Comparison of ENCODE assay signal across 8 mouse cellular contexts in genomic region chr10:69888399-69888798, GRCm38 (mm10).
A peak's percentile ranks its signal among the peaks of the same experiment; 100 is the strongest.
DNase-seq lines count a peak whose midpoint lies in the region; ATAC-seq and TF ChIP-seq lines count a peak whose summit lies in the region.

No protein-coding gene starts in this region.

- no peak for TF ChIP-seq POLR2A in bone marrow macrophage, adult 2 months (IDR thresholded peaks at IDR 0.05; ENCODE audit: borderline replicate concordance, low read depth, low read length)
- TF ChIP-seq POLR2A in small intestine, adult 2 months (IDR thresholded peaks at IDR 0.05; ENCODE audit: low read depth, low read length): no peak

- no peak overlapping the region for H3K27ac ChIP-seq in bone marrow macrophage, adult 2 months (ENCODE audit: insufficient read depth, low read depth, low read length)
- H3K27ac ChIP-seq in intestine, embryonic 15.5 days: peak overlapping the region; percentile 10; the same call in 1 of the 2 replicates
- peak overlapping the region; percentile 66 for H3K27ac ChIP-seq in liver, postnatal 0 days (ENCODE audit: low read depth)
- peak overlapping the region; percentile 64 for H3K27ac ChIP-seq in small intestine, adult 2 months (ENCODE audit: insufficient read depth, low read depth, low read length)

- H3K9me3 ChIP-seq in intestine, embryonic 15.5 days: no peaks in the 10 kb centered on the region
- no peaks in the 10 kb centered on the region for H3K9me3 ChIP-seq in liver, postnatal 0 days (ENCODE audit: low read length)

- H3K4me2 ChIP-seq in intestine, embryonic 15.5 days (replicated peaks): peak overlapping the region; percentile 45
- H3K4me2 ChIP-seq in liver, postnatal 0 days (ENCODE audit: low read depth, low read length): peak overlapping the region; percentile 48

- WGBS in intestine, embryonic 15.5 days: 14% methylated on average over 4 of the region's 4 CpGs
- WGBS in liver, postnatal 0 days (ENCODE audit: insufficient replicate concordance): 18% methylated on average over 4 of the region's 4 CpGs
- WGBS in small intestine, adult 2 months: 10% methylated on average over 4 of the region's 4 CpGs

- no peak for TF ChIP-seq EP300 in liver, postnatal 0 days (IDR thresholded peaks at IDR 0.05; ENCODE audit: low read depth)

- no peak for TF ChIP-seq CTCF in bone marrow macrophage, adult 2 months (IDR thresholded peaks at IDR 0.05; ENCODE audit: low read depth, low read length)
- TF ChIP-seq CTCF in liver, postnatal 0 days (IDR thresholded peaks at IDR 0.05; ENCODE audit: low read depth): no peak; the same call in 1 of the 2 replicates
- TF ChIP-seq CTCF in small intestine, adult 2 months (IDR thresholded peaks at IDR 0.05; ENCODE audit: extremely low read depth, insufficient read length, insufficient replicate concordance, low read depth, low read length): no peak

- H3K9ac ChIP-seq in intestine, embryonic 15.5 days: no peak overlapping the region
- H3K9ac ChIP-seq in liver, postnatal 0 days (replicated peaks): no peak overlapping the region

- H3K4me1 ChIP-seq in bone marrow macrophage, adult 2 months (ENCODE audit: control insufficient read depth, insufficient read depth, low read length): no peaks in the 10 kb centered on the region
- H3K4me1 ChIP-seq in intestine, embryonic 15.5 days (replicated peaks): no peaks in the 10 kb centered on the region
- H3K4me1 ChIP-seq in liver, postnatal 0 days (ENCODE audit: insufficient read depth): 0 out of 2 replicates have a peak, but pooled peaks cover 2% of the 10 kb centered on the region
- H3K4me1 ChIP-seq in small intestine, adult 2 months (ENCODE audit: control insufficient read depth, insufficient read depth, insufficient read length, low read length): no peaks in the 10 kb centered on the region; the same call in 1 of the 2 replicates

- 0 out of 2 replicates have a peak overlapping the region, but pooled peaks have one; percentile 9 for H3K4me3 ChIP-seq in bone marrow macrophage, adult 2 months (ENCODE audit: insufficient read depth, low read length)
- no peak overlapping the region for H3K4me3 ChIP-seq in intestine, embryonic 15.5 days (replicated peaks)
- H3K4me3 ChIP-seq in liver, postnatal 0 days (ENCODE audit: low read depth, low read length): no peak overlapping the region
- H3K4me3 ChIP-seq in small intestine, adult 2 months (ENCODE audit: low read depth, low read length): no peak overlapping the region

- no peaks in the 10 kb centered on the region for H3K27me3 ChIP-seq in intestine, embryonic 15.5 days (replicated peaks)
- H3K27me3 ChIP-seq in liver, postnatal 0 days (ENCODE audit: insufficient read depth, low read length): no peaks in the 10 kb centered on the region
- no peaks in the 10 kb centered on the region for H3K27me3 ChIP-seq in small intestine, adult 2 months (ENCODE audit: control insufficient read depth, insufficient read depth, low read length)

- 0 out of 2 replicates have a peak, but pooled peaks cover 4% of the 10 kb centered on the region for H3K36me3 ChIP-seq in intestine, embryonic 15.5 days
- no peaks in the 10 kb centered on the region for H3K36me3 ChIP-seq in liver, postnatal 0 days (replicated peaks; ENCODE audit: insufficient read depth, low read length)
- H3K36me3 ChIP-seq in small intestine, adult 2 months (ENCODE audit: control insufficient read depth, insufficient read depth, low read length): no peaks in the 10 kb centered on the region

- DNase-seq in spleen, postnatal 36 days (ENCODE audit: low spot score in 2 of 2): peak; percentile 32 to 61
- DNase-seq in spleen, postnatal 14 days (ENCODE audit: low spot score in 2 of 2): no peak
- peak; percentile 24 to 25 for DNase-seq in gastrocnemius, adult 8-10 months (ENCODE audit: low spot score in 2 of 2)
- DNase-seq in liver, postnatal 0 days: peak; percentile 43
- DNase-seq in frontal cortex, postnatal 14 days (ENCODE audit: low spot score in 2 of 2): no peak

- ATAC-seq in intestine, embryonic 15.5 days: peak; percentile 89
- peak; percentile 83 for ATAC-seq in liver, postnatal 0 days

Comparison
In these comparisons a context has a peak if more than half of its experiments do, and no peak if none do; other contexts are left out.
1. DNase-seq: peak in spleen, postnatal 36 days (2 of 2), gastrocnemius, adult 8-10 months (2 of 2) and liver, postnatal 0 days (single experiment); none in spleen, postnatal 14 days (0 of 2) and frontal cortex, postnatal 14 days (0 of 2).